Mouse (Mus musculus) gastrocnemius, adult 2 months (tissue): Measurements from ENCODE around the gene Lrfn4. TPM values are rescaled to one million over a fixed set of nuclear protein-coding genes. Genes with fewer than 3 reads are reported as not detected.

Experiments used
- DNase-seq: peaks from one replicate; pipeline ENCODE4 v3.0.0; 2022
- H3K27ac ChIP-seq: fragments of 200-600 bp; 2 replicates; pipeline ENCODE4 v1.8.1; 2022; ENCODE audit warnings: mild to moderate bottlenecking
- H3K4me3 ChIP-seq: fragments of 200-600 bp; 2 replicates; pipeline ENCODE4 v1.8.1; 2022; ENCODE audit warnings: mild to moderate bottlenecking, moderate library complexity
- CTCF ChIP-seq: fragments of 200-600 bp; IDR thresholded peaks from 2 replicates; pipeline ENCODE4 v1.8.1; 2022; ENCODE audit warnings: antibody characterized with exemption, mild to moderate bottlenecking, moderate library complexity
- intact Hi-C: fragments of 180-260 bp; cut with DNase I; formaldehyde crosslinking; loops from one replicate; pipeline ENCODE4 v1.15.1; 2025
- microRNA-seq: library from miRNA; unstranded; fragments of <30 nt; microRNA quantifications from one replicate; pipeline ENCODE4 v1.2.0, GENCODE M21; 2021
- total RNA-seq, 2 experiments: library from RNA; stranded (reverse); gene quantifications; 2 replicates each; pipeline ENCODE4 v1.2.3; 2021

Lrfn4 gene
- total RNA-seq, 2 experiments from 2014 or later = 1.5 to 1.6 TPM

GRCm38 (mm10) chr19:4572467-4572866, 43.0 kb downstream of the Lrfn4 start:
- intact Hi-C loops = no loop called here
- Histone ChIP-seq H3K27ac (no peak overlapping the region), H3K4me3 (no peak overlapping the region)
- no peak for TF ChIP-seq CTCF
- DNase-seq = no peak

GRCm38 (mm10) chr19:4572061-4572460, 43.4 kb downstream of the Lrfn4 start:
- Histone ChIP-seq H3K27ac (no peak overlapping the region), H3K4me3 (no peak overlapping the region)
- no peak for DNase-seq
- intact Hi-C loops = no loop called here
- no peak for TF ChIP-seq CTCF

- no peak for TF ChIP-seq CTCF
- no peak overlapping the region for H3K4me3 ChIP-seq
- no peak overlapping the region for H3K27ac ChIP-seq
- intact Hi-C loops = no loop called here
- DNase-seq = no peak
These were observed 43.8 kb downstream of the Lrfn4 start for GRCm38 (mm10) chr19:4571658-4572057.

- no peak for TF ChIP-seq CTCF
- no peak overlapping the region for H3K4me3 ChIP-seq
- intact Hi-C loops = no loop called here
- DNase-seq = no peak
- no peak overlapping the region for H3K27ac ChIP-seq
These were observed 44.7 kb downstream of the Lrfn4 start for GRCm38 (mm10) chr19:4570815-4571214.

- Histone ChIP-seq H3K4me3 (no peak overlapping the region), H3K27ac (no peak overlapping the region)
- intact Hi-C loops = no loop called here
- DNase-seq = no peak
- no peak for TF ChIP-seq CTCF
These were observed 45.2 kb downstream of the Lrfn4 start for GRCm38 (mm10) chr19:4570237-4570613.

GRCm38 (mm10) chr19:4569356-4570236, 45.9 kb downstream of the Lrfn4 start:
- no peak for TF ChIP-seq CTCF
- Histone ChIP-seq H3K27ac (no peak overlapping the region), H3K4me3 (no peak overlapping the region)
- DNase-seq = no peak
- intact Hi-C loops = no loop called here

GRCm38 (mm10) chr19:4568832-4569231, 46.6 kb downstream of the Lrfn4 start:
- H3K27ac ChIP-seq = no peak overlapping the region
- intact Hi-C loops = no loop called here
- DNase-seq = no peak
- TF ChIP-seq CTCF = no peak
- H3K4me3 ChIP-seq = no peak overlapping the region

- TF ChIP-seq CTCF = no peak
- Histone ChIP-seq H3K27ac (no peak overlapping the region), H3K4me3 (no peak overlapping the region)
- intact Hi-C loops = no loop called here
- DNase-seq = no peak
These were observed 47.8 kb downstream of the Lrfn4 start for GRCm38 (mm10) chr19:4567665-4568064.

GRCm38 (mm10) chr19:4566880-4567279, 48.6 kb downstream of the Lrfn4 start:
- Histone ChIP-seq H3K4me3 (no peak overlapping the region), H3K27ac (no peak overlapping the region)
- DNase-seq = no peak
- no peak for TF ChIP-seq CTCF
- intact Hi-C loops = no loop called here

- DNase-seq = no peak
- Histone ChIP-seq H3K4me3 (no peak overlapping the region), H3K27ac (no peak overlapping the region)
- intact Hi-C loops = no loop called here
- TF ChIP-seq CTCF = no peak
These were observed 49.8 kb downstream of the Lrfn4 start for GRCm38 (mm10) chr19:4565678-4566077.

Small RNA genes within 50 kb of the gene (microRNA-seq; reads per million reads assigned to microRNA genes)
- not detected for gene Mir6986

Other genes with a start within 250 kb of the Lrfn4 start
- 10 to 100 TPM; 39.1 to 39.7 TPM for gene Kdm2a, start 217.4 kb downstream of the Lrfn4 start, total RNA-seq
- gene Rhod, start 176.2 kb downstream of the Lrfn4 start, total RNA-seq = under 1 TPM; 0.28 to 0.73 TPM
- gene Syt12, start 138.2 kb downstream of the Lrfn4 start, total RNA-seq = 1 to 10 TPM; 6.8 to 7.6 TPM
- not detected for gene 2010003K11Rik, start 117.1 kb downstream of the Lrfn4 start, total RNA-seq
- 100 to 1,000 TPM in 1 of 2 experiments, 10 to 100 TPM in 1; 94.6 to 119 TPM for gene Pcx, start 105.2 kb downstream of the Lrfn4 start, total RNA-seq
- gene Rce1, start 10.0 kb upstream of the Lrfn4 start, total RNA-seq = 1 to 10 TPM; 5.1 to 5.9 TPM
- under 1 TPM in 1 of 2 experiments, not detected in 1; 0.11 TPM for gene Gm960, start 83.0 kb upstream of the Lrfn4 start, total RNA-seq
- gene Sptbn2, start 95.5 kb upstream of the Lrfn4 start, total RNA-seq = under 1 TPM in 1 of 2 experiments, not detected in 1; 0.03 TPM
- 1 to 10 TPM; 2.1 to 2.7 TPM for gene Rbm4b, start 140.8 kb upstream of the Lrfn4 start, total RNA-seq
- 10 to 100 TPM; 32.1 to 35.5 TPM for gene Rbm4, start 178.2 kb upstream of the Lrfn4 start, total RNA-seq
- gene Gm21992, start 195.9 kb upstream of the Lrfn4 start, total RNA-seq = 10 to 100 TPM; 11.3 to 14.0 TPM
- gene Rbm14, start 196.0 kb upstream of the Lrfn4 start, total RNA-seq = 10 to 100 TPM; 10.4 to 13.6 TPM
- gene Ccs, start 223.7 kb upstream of the Lrfn4 start, total RNA-seq = 10 to 100 TPM; 17.4 to 24.8 TPM
- gene Ccdc87, start 223.7 kb upstream of the Lrfn4 start, total RNA-seq = not detected
- 10 to 100 TPM; 24.8 to 41.9 TPM for gene Ctsf, start 239.5 kb upstream of the Lrfn4 start, total RNA-seq